Mouse (Mus musculus) midbrain, postnatal 0 days (tissue): ENCODE measurements around the gene Pacrg. TPM values are rescaled to one million over a fixed set of nuclear protein-coding genes. Genes with fewer than 3 reads are reported as not detected.

Experiments
- ATAC-seq: fragments of 200-750 bp; cut with Nextera tagmentation; 2 replicates; pipeline ENCODE4 v1.8.0; 2017; ENCODE audit warnings: moderate number of reproducible peaks, mild to moderate bottlenecking, moderate TSS enrichment, moderate library complexity; ENCODE audit not compliant: low FRiP score
- DNase-seq: peaks from one replicate; pipeline ENCODE4 v3.0.0-alpha.2; 2015; ENCODE audit warnings: low spot score
- H3K27ac ChIP-seq: fragments of 300-500 bp; sonication (generic); 2 replicates; pipeline ENCODE4 v1.5.1; 2014; ENCODE audit warnings: low read depth, mild to moderate bottlenecking, low read length, mixed read lengths
- H3K27me3 ChIP-seq: fragments of 300-500 bp; sonication (generic); 2 replicates; pipeline ENCODE4 v1.6.1; 2014; ENCODE audit warnings: low read length, control low read depth, mixed read lengths; ENCODE audit not compliant: insufficient read depth
- H3K36me3 ChIP-seq: fragments of 300-500 bp; sonication (generic); 2 replicates; pipeline ENCODE4 v1.6.1; 2014; ENCODE audit warnings: low read length, control low read depth, mixed read lengths; ENCODE audit not compliant: insufficient read depth
- H3K4me1 ChIP-seq: fragments of 300-500 bp; sonication (generic); 2 replicates; pipeline ENCODE4 v1.6.1; 2014; ENCODE audit warnings: mild to moderate bottlenecking, control low read depth, antibody characterized with exemption, low read length, mixed read lengths; ENCODE audit not compliant: insufficient read depth
- H3K4me2 ChIP-seq: fragments of 300-500 bp; sonication (generic); 2 replicates; pipeline ENCODE4 v1.6.1; 2014; ENCODE audit warnings: low read depth, mild to moderate bottlenecking, low read length, mixed read lengths; ENCODE audit not compliant: poor library complexity, severe bottlenecking
- H3K4me3 ChIP-seq: fragments of 300-500 bp; sonication (generic); 2 replicates; pipeline ENCODE4 v1.5.1; 2014; ENCODE audit warnings: low read depth, mild to moderate bottlenecking, low read length, moderate library complexity
- H3K9ac ChIP-seq: fragments of 300-500 bp; sonication (generic); replicated peaks from 2 replicates; pipeline ENCODE4 v1.6.1; 2014; ENCODE audit warnings: mild to moderate bottlenecking, low read length, moderate library complexity, mixed read lengths; ENCODE audit not compliant: poor library complexity, severe bottlenecking
- H3K9me3 ChIP-seq: fragments of 300-500 bp; sonication (generic); 2 replicates; pipeline ENCODE4 v1.6.1; 2016; ENCODE audit warnings: low read length, control low read depth
- CTCF ChIP-seq: IDR thresholded peaks from 2 replicates; pipeline ENCODE4 v1.5.1; 2016; ENCODE audit warnings: antibody characterized with exemption, mild to moderate bottlenecking
- WGBS: fragments of 180-500 bp; shearing (Covaris S2); extraction: QIAGEN DNeasy Blood & Tissue Kit; methylation state at CpG from one replicate; pipeline ENCODE4 v1.1.7; 2014; 5-methylcytosine and 5-hydroxymethylcytosine counted together
- polyA plus RNA-seq: library from polyadenylated mRNA; unstranded; fragments of >200 nt; fragmentation: Nextera tagmentation; extraction: Ambion mirVana; gene quantifications from 2 replicates; pipeline ENCODE4 v1.2.1, GENCODE M21; 2015
- total RNA-seq: library from RNA; depleted of rRNA; stranded (reverse); fragments of >200 nt; gene quantifications from 2 replicates; pipeline ENCODE4 v1.2.3, GENCODE M21; 2014

Gene Pacrg
- total and polyA plus RNA-seq, 2 experiments from 2014 or later = 14.6 to 23.0 TPM

DNA sequence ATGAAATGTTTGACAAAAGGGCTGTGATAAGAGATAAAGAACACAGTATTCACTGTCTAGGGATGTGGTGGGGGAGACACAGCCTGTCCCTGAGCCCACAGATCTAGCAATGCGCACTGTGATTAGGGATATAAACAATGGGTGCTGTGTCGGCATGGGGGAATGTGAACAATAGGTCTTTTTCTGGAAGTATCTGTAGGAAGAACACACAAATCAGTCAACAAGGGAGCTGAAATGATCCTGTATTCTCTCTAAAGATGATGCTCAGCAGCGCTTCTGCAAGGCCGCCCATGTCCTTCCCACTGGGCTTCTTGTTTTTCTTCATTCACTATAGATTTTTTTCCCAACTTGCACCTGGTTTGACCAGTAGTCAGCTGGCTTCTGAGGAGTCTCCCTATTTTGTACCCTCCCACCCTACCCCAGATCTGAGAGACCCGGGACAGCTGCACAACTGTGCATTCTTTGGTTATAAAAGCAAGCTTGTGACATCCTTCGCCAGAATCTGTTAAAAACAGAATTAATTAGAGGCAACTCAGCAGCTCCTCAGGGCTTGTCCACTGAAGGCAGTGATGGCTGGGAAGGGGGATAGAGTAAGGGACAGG, 356.1 kb downstream of the Pacrg start:
- no peak for TF ChIP-seq CTCF
- DNase-seq (peak; percentile 35), ATAC-seq (no peak)
- H3K9me3 ChIP-seq = no peaks in the 10 kb centered on the region
- H3K4me2 ChIP-seq = no peak overlapping the region
- no peaks in the 10 kb centered on the region for H3K36me3 ChIP-seq
- H3K4me1 ChIP-seq = no peaks in the 10 kb centered on the region
- no peak overlapping the region for H3K9ac ChIP-seq
- H3K27ac ChIP-seq = no peak overlapping the region
- no peaks in the 10 kb centered on the region for H3K27me3 ChIP-seq
- WGBS = 40% methylated on average over 6 of the region's 6 CpGs
- no peak overlapping the region for H3K4me3 ChIP-seq

DNA sequence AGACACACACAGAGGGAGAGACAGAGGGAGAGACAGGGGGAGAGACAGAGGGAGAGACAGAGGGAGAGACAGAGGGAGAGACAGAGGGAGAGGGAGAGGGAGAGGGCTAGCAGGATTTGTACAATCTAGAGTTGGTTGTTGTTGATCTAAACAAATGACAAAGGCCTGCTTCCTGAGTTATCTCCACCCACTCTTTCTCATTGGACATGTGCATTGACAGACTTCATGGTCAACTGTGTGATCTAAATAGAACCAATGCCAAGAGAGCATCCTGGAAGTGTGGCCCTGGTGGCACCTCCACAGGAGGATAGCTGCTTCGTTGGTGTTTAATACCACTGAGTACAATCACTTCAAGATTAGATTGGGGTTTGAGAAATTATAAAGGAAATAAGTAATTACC, 359.0 kb downstream of the Pacrg start:
- TF ChIP-seq CTCF = no peak
- Histone ChIP-seq H3K27me3 (no peaks in the 10 kb centered on the region), H3K4me1 (no peaks in the 10 kb centered on the region), H3K9me3 (no peaks in the 10 kb centered on the region), H3K36me3 (no peaks in the 10 kb centered on the region), H3K9ac (no peak overlapping the region), H3K4me3 (no peak overlapping the region), H3K27ac (no peak overlapping the region), H3K4me2 (no peak overlapping the region)
- 89% methylated on average over 1 of the region's 1 CpGs for WGBS
- ATAC-seq = no peak
- DNase-seq = no peak

DNA sequence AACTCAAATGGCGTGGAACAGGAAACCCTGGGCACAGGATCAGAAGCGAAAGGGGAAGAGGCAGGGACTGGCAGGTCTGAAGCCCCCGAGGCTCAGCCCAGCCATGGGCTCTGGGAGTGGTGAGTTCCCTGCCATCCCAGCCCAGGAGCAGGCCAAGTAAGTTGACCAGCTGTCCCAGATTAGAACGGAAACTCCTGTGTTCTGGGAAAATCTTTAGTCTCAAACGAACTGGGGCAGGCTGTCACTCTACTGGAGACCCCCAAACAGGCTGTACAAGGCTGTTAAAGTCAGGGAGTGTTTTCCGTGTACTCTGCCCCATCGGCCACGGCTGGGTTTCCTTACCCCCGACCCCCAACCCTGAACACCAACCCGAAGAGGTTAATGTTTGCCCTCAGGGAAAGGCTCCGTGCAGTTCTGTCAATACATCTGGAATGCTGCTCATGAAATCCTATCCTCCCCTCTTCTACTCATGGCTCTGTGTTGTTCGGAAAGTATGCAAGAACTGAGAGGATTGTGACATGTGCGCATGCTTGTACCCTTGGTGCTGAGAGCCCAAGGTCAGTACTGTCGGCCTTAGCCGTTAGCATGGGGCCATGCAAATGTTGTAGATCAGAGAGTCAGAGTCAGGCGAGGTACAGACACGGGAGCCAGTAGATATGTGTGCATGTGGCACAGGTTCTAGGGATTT, 360.9 kb downstream of the Pacrg start:
- H3K4me2 ChIP-seq = no peak overlapping the region
- H3K27me3 ChIP-seq = no peaks in the 10 kb centered on the region
- no peaks in the 10 kb centered on the region for H3K9me3 ChIP-seq
- DNase-seq = no peak
- no peak overlapping the region for H3K9ac ChIP-seq
- no peak overlapping the region for H3K27ac ChIP-seq
- WGBS = 82% methylated on average over 17 of the region's 17 CpGs
- H3K4me3 ChIP-seq = no peak overlapping the region
- no peaks in the 10 kb centered on the region for H3K4me1 ChIP-seq
- no peak for ATAC-seq
- no peak for TF ChIP-seq CTCF
- H3K36me3 ChIP-seq = no peaks in the 10 kb centered on the region

DNA sequence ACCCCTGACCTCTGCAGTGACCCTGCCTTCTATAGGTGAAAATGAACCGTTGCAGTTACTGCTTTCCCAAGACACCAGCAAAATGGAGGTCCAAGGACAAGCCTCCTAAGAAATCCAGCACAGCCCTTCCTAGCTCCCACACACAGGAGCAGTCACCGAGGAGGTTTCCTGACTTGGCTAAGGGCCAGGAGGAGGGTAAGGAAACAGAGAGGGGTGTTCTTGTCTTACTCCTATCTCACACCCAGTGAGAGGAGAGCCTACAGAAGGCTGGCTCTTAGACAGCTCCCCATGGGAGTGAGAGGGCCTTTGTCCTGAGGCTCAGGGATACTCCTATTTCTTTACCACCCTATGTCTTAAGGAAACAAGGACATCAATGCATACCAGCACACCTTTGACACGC, 361.7 kb downstream of the Pacrg start:
- DNase-seq (no peak), ATAC-seq (no peak)
- 75% methylated on average over 3 of the region's 3 CpGs for WGBS
- no peak for TF ChIP-seq CTCF
- Histone ChIP-seq H3K4me2 (no peak overlapping the region), H3K4me3 (no peak overlapping the region), H3K9ac (no peak overlapping the region), H3K9me3 (no peaks in the 10 kb centered on the region), H3K27me3 (no peaks in the 10 kb centered on the region), H3K36me3 (no peaks in the 10 kb centered on the region), H3K4me1 (no peaks in the 10 kb centered on the region), H3K27ac (no peak overlapping the region)

DNA sequence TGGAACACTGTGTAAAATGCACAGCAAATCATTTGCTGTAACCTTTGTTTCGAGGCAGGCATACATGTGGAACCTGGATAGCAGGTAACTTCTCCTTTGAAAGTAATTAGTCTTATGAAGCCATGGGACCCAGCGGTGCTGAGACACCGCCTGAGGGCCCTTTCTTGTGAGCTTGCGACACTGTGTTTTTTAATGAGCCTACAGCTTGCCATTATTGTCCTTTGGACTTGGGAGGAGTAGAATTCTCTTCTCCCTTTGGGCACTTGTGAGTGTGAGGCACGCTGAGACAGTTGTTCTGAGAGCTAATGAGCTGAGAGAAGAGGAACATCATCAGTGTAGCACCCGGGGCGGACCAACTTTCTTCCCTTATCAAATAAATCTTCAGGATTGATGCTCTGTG, 363.3 kb downstream of the Pacrg start:
- Histone ChIP-seq H3K4me2 (no peak overlapping the region), H3K9ac (no peak overlapping the region), H3K36me3 (no peaks in the 10 kb centered on the region), H3K9me3 (no peaks in the 10 kb centered on the region), H3K4me1 (no peaks in the 10 kb centered on the region), H3K27ac (no peak overlapping the region), H3K4me3 (no peak overlapping the region), H3K27me3 (no peaks in the 10 kb centered on the region)
- ATAC-seq (no peak), DNase-seq (peak; percentile 40)
- 61% methylated on average over 7 of the region's 7 CpGs for WGBS
- TF ChIP-seq CTCF = no peak

DNA sequence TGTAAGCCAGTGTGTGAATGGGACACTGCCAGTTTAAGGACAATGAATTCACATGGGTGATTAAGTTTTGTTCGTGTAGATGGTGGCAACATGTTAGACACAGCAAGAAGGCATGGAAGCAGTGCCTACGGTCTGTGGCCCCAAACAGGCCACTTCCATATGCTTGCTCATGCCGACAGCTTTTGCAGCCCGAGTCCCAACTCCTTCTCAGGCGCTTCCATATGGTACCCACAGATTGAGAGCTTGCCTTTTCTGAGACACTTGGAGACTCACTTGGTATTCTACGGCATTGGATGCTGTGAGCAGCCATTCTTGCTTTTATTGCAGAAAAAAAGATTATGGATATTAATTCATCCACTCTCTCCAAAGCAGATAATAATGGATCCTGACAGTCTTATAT, 365.1 kb downstream of the Pacrg start:
- Histone ChIP-seq H3K9me3 (no peaks in the 10 kb centered on the region), H3K9ac (no peak overlapping the region), H3K27ac (no peak overlapping the region), H3K27me3 (no peaks in the 10 kb centered on the region), H3K4me3 (no peak overlapping the region), H3K4me1 (no peaks in the 10 kb centered on the region), H3K36me3 (no peaks in the 10 kb centered on the region), H3K4me2 (no peak overlapping the region)
- no peak for TF ChIP-seq CTCF
- WGBS = 90% methylated on average over 6 of the region's 6 CpGs
- ATAC-seq (no peak), DNase-seq (no peak)
